Mouse (Mus musculus) v-Abl transformed pro-B cells (cell line): ENCODE results near the gene Tmem109.

Experiments used
- in situ Hi-C, 2 experiments: fragments of 400-800 bp; cut with MboI; formaldehyde crosslinking; loops; one replicate each; pipeline ENCODE4 v1.15.1; 2025; ENCODE audit not compliant: unreplicated experiment in 2 of 2

The Tmem109 gene

DNA sequence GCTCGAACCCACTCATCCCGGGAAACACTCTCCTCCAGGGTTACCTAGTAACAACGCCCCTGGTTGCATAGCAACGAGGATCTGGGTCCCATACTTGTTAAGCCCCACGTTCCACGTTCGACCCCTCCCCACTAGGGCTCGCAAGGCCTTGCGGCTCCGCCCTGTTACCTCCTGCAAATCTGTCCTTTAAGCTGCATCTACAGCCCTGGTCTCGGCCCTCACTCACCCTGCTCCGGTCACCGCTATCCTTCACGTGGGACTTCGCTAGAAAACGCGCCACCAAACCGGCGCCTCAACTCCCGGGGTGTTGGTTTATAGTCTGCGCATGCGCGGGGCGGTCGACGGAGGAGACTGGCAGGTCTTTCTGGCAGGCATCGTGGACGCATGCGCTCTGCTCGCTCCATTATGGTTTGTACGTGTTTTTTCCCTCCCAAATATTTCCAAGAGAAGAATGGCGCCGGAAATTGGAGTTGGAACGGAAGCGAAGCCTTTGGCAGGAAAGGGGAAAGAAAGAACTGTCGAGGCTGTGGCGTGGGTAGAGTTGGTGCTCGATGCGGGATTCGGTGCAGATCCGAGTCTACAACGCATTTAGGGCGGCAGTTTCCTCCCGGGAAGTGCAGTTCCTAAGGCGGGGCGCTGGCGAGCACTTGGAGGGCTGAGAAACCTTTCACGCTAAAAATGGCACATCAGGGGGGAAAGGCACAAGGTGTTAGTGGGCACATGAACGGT lies at the start of gene Tmem109:
Tmem109 (minus strand) TSS at position 576 of the 729 bp plus-strand sequence.
- in situ Hi-C loops = loop anchor here (5.0 kb wide), 2 partner anchors 39 to 164 kb away; no protein-coding TSS in a partner anchor

DNA sequence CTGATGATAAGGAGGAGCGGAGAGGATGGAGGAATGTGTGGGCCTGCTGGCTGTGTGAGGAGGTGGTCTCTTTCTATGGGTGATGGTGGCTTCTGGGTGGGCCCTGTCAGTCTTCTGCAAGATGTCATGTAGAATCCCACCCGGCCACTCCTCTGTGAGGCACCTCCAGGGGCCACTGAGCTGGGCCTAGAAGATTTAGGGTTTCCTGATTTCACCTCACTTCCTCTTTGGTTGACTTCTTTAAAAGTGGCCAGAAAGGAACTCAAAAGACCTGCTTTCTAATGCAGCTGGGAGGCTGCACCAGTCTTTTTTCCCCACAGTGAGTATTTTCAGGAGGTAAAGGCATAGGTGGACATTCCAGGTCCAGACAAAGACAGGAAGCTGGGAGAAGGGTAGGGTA lies 48.8 kb upstream of the Tmem109 start:
- in situ Hi-C loops = no loop called here

DNA sequence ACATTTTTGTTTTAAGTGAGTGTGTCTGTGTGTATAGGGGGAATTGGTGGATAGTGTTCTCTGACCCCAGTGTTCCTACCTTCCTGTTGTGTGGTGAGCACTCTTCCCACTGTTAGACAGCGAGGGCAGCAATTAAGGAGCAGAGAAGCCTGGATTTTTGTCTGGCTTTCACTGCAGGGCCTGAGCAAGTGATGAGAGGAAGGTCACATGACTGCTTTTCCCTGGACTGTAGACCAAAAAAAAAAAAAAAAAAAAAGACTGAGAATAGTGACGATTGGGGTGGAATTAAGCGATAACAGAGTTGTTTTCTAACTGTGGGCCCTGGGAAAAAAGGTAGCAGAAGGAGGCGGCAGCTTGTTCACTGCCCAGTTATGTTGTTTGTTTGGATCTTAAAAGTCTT lies 44.9 kb upstream of the Tmem109 start:
- in situ Hi-C loops = no loop called here

DNA sequence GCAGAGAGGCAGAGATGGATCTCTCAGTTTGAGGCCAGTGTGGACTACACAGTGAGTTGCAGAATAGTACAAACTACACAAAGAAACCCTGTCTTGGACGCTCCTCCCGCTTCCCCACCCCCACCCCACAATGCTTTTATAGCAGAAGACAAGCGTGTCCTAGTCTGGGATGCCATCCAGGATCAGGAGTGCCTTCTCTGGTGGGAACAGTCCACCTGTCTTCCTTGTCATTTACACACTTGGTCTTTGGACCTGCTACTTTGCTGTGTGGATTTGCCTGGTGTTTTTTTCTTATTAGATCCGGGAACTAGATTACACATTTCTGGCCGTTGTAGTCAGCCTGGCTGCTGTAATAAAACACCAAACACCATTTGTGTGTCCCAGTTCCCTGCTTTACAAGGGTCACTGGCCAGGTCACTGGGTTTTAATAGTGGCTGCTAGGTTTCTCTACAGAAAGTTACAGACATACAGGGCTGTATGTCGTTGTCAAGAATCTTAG lies 44.4 kb upstream of the Tmem109 start:
- in situ Hi-C loops = no loop called here

DNA sequence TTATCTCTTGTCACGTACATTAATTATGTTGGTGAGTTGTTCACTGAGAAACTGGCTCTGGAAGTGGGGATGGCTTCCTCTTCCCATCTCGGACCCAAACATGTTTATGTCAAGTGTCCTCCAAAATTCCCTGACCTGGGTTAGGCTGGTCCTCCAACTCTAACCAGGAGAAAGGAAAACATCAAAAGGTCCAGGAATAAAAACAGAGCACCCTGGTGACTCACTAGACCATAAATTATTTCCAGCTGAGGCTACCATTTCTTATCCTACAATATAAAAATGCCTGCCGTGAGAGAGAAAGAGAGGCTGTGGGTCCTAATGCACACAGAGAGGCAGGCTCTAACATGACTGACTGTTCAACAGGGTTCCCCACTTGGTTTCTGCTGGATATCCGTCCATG lies 42.4 kb upstream of the Tmem109 start:
- in situ Hi-C loops = no loop called here

DNA sequence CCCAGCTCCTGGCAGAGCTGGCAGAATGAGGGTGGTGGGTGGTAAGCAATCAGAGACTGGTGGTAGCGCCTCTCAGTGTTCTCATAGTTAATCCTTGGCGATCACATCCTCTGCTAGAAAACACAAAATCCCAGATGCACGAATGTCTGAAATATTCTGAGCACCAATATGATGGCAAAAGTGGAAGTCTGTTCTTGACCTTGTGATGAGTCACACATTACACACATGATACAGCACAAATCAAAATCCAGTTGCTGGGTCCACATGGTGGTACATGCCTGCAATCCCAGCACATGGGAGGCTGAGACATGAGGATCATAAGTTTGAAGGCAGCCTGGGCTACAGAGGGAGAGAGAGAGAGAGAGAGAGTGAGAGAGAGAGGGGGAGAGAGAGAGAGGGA lies 39.3 kb upstream of the Tmem109 start:
- in situ Hi-C loops = no loop called here

DNA sequence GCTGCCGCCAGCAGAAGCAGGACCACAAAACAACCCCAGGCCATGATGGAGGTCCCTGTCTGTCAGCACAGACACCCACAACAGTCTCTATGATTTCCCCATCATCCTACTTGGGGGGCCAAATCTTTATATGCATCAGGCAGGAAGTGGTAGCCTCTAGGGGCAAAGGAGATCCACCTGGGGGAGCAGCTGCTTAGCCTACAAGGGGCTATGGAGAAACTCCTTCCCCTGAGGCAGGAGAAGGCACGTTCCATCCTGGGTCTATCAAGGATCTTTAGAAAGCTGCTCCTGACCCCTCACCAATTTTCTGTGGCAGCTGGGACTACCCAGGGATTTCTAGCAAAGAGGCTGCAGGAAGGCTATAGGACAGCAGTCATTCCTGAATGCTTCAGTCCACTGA lies 38.7 kb upstream of the Tmem109 start, which contains the start of gene Zp1:
Zp1 (minus strand) TSS at position 101 of the 400 bp plus-strand sequence.
- in situ Hi-C loops = no loop called here

DNA sequence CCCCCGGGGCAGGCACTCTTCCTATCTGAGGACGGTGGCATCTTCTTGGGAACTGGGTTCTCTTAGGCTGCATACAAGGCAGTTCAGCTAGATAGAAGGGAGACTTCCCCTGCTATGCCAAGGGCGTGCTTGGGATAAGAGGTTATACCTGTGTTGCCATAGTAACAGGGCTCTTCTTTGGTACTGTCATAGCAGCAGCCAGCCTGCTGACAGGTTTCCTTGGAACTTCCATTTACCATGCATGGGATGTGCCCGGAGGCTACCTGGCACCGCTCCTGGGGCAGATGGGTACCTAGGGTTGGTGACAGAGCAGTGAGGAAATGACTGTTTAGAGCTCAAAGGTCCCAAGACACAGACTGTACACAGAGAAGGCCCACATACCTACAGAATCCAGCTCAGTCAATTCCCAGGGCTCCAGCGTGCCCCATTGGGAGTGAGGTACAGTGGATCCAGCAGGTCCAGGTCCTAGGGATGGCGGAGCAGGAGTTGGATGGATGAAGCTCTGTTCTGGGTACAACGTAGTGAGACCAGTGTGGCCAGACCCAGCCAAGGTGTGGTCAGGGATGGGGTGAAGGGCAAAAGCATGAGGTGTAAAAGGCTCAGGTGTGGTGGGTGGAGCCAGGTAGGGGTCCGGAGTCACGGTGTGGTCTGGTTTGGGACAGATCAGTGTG lies 36.7 kb upstream of the Tmem109 start:
- in situ Hi-C loops = loop anchor here in 1 of 2 experiments (5.0 kb wide), 1 partner anchor 44 kb away; no protein-coding TSS in a partner anchor

DNA sequence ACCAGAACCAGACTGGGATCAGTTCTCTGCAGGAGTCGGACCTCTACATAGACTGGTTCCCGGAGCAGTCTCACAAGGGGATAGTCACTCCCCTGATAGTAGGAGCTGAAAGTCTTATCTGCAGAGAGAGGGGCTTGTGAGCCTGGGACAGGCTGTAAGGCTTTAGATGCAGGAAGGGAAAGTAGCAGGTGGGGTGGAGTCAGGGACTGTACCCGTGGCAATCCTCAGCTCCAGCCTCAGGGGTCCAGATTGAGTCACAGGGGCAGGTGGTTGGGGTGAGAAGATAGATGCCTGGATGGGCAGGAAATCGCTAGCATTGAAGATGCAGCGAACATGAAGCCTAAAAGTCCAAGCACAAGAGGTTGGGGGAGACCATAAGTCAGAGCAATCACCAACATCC lies 34.7 kb upstream of the Tmem109 start:
- in situ Hi-C loops = loop anchor here in 1 of 2 experiments (5.0 kb wide), 1 partner anchor 46 kb away; no protein-coding TSS in a partner anchor

DNA sequence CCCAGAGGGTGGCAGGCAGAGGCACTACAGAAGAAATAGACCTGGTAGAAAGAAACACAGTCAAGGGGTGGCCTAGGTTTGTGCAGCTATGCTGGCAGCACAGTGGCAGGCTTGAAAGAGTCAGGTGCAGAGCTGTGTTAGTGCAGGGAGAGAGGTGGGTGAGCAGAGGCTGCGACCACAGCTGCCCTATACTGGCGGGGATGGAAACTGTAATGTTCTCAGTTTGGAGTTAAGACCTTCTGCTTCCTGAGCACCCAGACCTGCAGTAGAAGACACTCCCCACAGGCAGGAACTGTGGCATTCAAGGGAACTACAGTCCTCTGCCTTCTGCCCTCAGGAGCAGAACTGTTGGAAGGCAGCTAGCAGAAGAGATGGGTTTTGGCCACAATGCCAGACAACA lies 33.1 kb upstream of the Tmem109 start:
- in situ Hi-C loops = loop anchor here in 1 of 2 experiments (5.0 kb wide), 1 partner anchor 47 kb away; no protein-coding TSS in a partner anchor

DNA sequence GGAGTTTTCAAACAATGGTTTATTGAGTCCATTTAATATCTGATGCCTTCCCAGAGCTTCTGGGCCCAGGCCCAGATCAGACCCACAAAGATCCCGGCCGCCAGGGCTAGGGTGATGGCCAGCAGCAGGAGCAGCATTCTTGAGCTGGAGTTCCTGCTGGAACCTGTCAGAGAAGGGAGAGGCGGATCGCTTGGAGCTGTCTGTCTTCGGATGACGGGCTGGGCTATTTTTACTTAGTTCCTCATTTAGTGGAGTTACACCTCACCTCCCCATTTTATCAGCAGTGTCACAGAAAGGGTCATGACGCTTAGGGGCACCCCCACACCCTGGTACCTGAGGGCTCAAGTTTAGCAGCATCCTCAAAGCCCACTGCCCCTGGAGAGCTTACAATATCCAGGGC lies 32.5 kb upstream of the Tmem109 start:
- in situ Hi-C loops = no loop called here

DNA sequence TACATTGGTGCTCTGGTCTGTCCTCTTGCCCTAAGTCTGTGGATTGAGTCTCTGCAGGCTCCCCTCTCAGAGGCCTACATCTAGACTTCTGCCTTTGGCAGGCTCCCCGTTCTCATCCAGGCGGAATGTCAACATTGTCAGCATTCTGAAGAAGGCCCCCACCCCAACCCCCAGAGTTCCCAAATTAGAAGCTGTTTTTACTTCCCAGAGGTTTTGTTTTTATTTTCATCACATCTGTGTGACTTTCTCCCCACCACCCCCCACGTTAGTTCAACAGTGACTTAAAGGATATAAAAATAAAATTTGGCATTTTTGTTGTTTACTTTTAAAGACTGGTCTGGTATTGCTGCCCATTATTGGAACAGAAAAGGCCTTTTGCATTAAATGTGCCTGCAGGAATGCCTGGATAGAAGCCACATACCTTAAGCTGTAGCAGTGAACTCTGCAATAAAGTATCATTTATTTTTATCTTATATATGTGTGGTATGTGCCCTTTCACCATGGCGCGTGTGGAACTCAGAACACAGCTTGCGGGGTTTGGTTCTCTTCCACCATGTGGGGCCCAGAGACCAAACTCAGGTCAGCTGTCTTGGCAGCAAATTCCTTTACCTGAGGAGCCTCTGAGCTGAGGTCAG lies 27.4 kb upstream of the Tmem109 start:
- in situ Hi-C loops = no loop called here

DNA sequence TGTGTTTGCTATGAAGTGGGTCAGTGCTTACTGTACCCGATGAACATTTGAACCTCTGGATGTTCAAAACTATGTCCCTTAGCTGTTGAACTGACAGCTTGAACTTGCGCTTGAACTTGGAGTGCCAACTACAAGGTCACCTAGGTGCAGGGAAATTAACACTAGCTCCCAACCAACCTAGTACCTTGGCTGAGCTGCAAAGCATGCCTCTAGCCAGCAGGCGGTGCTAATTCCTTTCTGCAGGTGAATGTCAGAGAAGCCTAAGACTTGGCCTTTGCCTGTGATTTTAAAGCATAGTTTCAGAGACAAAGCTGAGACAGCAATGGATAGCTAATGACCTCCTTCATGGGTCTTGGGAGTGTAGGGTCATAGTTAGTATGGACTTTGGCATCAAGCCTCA lies 26.1 kb upstream of the Tmem109 start:
- in situ Hi-C loops = no loop called here

DNA sequence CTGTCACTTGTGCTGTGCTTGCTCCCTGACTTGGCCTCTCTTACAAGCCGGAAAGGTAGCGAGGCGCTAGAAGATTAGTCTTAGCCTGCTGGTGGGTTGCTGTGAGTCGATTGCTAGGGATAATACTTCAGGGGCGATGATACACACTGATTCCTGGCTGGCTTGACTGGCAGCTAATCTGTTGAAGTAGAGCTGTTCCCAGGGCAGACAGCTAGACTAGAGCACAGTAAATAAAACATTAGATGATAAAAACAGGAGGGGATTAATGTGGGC lies 23.9 kb upstream of the Tmem109 start:
- in situ Hi-C loops = no loop called here

DNA sequence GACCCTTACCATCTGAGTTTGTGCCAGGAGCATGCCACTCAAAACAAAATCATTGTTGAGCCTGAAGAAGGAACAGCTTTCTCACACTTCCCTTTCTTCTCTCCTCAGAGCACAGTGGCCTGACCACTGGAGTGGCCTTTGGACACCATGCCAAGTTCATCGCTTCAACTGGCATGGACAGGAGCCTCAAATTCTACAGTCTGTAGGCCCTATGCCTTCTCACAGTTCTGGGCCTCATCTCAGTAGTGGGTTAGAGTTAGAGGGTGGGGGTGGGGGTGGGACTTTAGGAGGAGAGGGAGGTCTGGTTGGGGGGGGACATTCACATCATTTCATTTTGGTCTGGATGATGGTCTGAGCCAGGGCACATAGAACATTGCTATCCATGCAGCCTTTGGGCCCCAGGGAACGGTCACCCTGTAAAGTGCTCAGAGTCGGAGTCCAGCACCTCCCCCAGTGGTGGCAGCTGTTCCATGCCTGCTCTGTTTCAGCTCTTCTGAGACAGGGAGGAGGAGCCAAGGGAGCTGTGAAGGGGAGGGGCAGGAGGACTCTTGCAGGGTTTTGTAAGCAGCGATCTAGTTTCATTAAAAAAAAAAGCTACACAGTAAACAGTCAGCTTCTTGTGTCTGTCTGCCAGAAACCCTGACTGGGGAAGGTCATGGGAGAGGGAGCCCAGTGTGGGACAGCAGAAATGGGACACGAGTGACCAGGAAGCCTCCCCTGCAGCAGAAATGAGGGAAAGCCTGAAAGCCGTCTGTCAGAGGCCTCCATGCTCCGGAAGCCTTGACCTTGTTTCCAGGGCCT lies 23.3 kb upstream of the Tmem109 start:
- in situ Hi-C loops = loop anchor here in 1 of 2 experiments (5.0 kb wide), 1 partner anchor 52 kb away; no protein-coding TSS in a partner anchor

DNA sequence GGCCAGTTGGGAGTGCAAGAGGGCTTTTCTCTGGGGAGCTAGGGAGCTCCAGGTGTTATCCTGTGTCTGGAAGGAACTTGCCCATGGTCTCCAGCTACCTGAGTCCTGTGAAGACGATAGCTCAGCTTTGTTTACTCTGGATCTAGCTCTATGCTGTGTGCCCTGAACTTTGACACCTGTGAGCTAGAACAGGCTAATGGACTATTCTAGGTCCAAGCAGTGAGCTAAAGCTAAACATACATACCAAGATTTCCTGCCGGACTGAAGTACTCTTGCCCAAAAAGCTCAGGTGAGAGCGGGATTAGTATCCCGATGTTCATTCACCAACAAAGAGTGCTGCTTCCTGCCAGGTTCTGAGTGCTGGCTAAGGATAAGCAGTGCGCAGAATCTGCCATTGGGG lies 22.7 kb upstream of the Tmem109 start:
- in situ Hi-C loops = loop anchor here in 1 of 2 experiments (5.0 kb wide), 1 partner anchor 53 kb away; no protein-coding TSS in a partner anchor

DNA sequence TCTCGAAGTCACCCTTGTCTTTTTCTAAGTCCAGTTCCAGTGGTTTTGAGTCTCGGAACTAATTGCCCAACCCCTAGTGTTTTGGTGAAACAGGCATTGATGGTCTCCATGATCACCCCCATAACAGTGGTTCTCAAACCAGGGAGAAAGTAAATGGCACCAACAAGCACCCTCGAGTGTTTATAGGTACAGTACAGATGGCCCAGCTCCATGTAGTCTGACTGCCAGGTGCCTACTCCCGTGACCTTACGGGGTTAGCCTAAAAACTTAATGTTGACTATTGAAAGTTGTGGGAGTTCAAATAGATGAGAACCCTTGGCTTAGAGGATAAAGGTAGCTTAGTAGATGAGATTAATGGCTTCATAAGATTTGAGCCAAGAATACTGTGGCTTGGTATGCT lies 19.2 kb upstream of the Tmem109 start:
- in situ Hi-C loops = loop anchor here in 1 of 2 experiments (5.0 kb wide), 1 partner anchor 56 kb away; no protein-coding TSS in a partner anchor

DNA sequence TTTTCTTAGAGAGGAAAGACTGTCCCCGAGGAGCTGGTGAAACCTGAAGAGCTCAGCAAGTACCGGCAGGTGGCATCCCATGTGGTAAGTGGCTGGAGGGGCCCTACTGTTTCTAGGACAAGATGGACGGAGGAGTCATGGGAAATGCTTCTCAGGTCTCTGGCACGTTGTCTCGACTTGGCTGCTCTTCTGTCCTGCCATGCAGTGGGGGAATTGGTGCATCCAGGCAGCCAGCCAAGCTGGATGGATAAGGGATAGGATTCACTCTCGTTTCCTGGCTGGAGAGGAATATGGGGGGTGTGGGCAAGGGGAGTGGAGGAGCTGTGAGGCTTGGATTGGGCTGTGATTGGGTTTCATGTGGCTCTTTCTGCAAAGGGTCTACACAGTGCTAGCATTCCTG lies 18.5 kb upstream of the Tmem109 start:
- in situ Hi-C loops = loop anchor here in 1 of 2 experiments (5.0 kb wide), 1 partner anchor 57 kb away; no protein-coding TSS in a partner anchor

DNA sequence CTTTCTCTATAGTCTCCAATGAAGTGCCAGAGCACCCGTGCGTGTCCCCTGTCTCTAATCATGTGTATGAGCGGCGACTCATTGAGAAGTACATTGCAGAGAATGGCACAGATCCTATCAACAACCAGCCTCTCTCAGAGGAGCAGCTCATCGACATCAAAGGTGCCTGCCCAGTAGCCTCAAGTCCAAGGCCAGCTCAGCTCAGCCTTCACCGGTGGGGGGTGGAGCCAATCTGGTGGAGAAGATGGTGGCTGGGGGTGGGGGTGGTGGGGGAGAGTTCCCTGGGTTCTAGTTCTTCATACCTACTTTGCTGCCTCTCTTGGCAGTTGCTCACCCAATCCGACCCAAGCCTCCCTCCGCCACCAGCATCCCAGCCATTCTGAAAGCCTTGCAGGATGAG lies 15.7 kb upstream of the Tmem109 start:
- in situ Hi-C loops = no loop called here

DNA sequence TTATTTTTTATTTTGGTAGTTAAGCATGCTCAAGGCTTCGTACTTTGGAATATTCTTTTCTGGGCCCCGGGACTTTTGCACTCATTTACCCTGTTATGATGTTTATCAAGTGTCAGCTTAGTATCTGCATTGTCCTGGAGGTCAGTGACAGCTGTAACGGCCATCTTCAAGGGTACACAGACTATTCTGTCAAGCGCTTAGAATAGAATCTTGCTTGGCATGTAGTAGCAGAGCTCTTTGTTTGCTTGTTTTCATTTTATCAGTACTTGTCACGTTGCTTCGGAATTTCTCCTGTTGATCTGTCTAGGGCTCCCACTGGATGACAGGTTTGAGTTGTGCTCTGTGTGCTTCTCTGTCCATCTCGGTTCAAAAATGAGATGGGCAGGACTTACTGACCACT lies 15.0 kb upstream of the Tmem109 start:
- in situ Hi-C loops = no loop called here
